Mouse (Mus musculus): ENCODE results near the gene Cracr2b. TPM values are rescaled to one million over a fixed set of nuclear protein-coding genes. Genes with fewer than 3 reads are reported as not detected.
A peak's percentile ranks its signal among the peaks of the same experiment; 100 is the strongest.

Cracr2b gene
- total RNA-seq, 2 experiments from 2014 or later = 8.6 to 9.9 TPM

GRCm38 (mm10) chr7:141469901-141470636, 9.2 kb downstream of the Cracr2b start:
- DNase-seq = no peak

- DNase-seq = peak; percentile 5
Observed at GRCm38 (mm10) chr7:141470637-141470944, 9.7 kb downstream of the Cracr2b start.

- peak; percentile 2 for DNase-seq
Observed at GRCm38 (mm10) chr7:141471236-141471635, 10.3 kb downstream of the Cracr2b start.

- no peak for DNase-seq
Observed at GRCm38 (mm10) chr7:141472226-141472625, 11.3 kb downstream of the Cracr2b start.

GRCm38 (mm10) chr7:141472763-141473162, 11.9 kb downstream of the Cracr2b start:
- no peak for DNase-seq

GRCm38 (mm10) chr7:141474160-141474559, 13.3 kb downstream of the Cracr2b start:
- DNase-seq = no peak

GRCm38 (mm10) chr7:141475011-141475804, 14.3 kb downstream of the Cracr2b start, which contains the start of the genes Polr2l and Tspan4:
TSS of gene Polr2l (minus strand) at chr7:141475132.
TSS of gene Tspan4 (plus strand) at chr7:141475240.
- peak; percentile 82 for DNase-seq

GRCm38 (mm10) chr7:141475805-141476158, 14.9 kb downstream of the Cracr2b start:
- DNase-seq = no peak

GRCm38 (mm10) chr7:141476226-141476980, 15.5 kb downstream of the Cracr2b start:
- peak; percentile 73 for DNase-seq

- DNase-seq = no peak
Observed at GRCm38 (mm10) chr7:141476981-141477370, 16.1 kb downstream of the Cracr2b start.

GRCm38 (mm10) chr7:141477578-141478269, 16.8 kb downstream of the Cracr2b start:
- DNase-seq = no peak

GRCm38 (mm10) chr7:141478270-141478748, 17.4 kb downstream of the Cracr2b start:
- DNase-seq = no peak

- peak; percentile 55 for DNase-seq
Observed at GRCm38 (mm10) chr7:141480842-141481497, 20.1 kb downstream of the Cracr2b start.

GRCm38 (mm10) chr7:141481498-141482401, 20.9 kb downstream of the Cracr2b start:
- no peak for DNase-seq

- no peak for DNase-seq
Observed at GRCm38 (mm10) chr7:141482531-141483024, 21.7 kb downstream of the Cracr2b start.

GRCm38 (mm10) chr7:141483114-141483653, 22.3 kb downstream of the Cracr2b start:
- no peak for DNase-seq

- DNase-seq = no peak
Observed at GRCm38 (mm10) chr7:141484186-141485120, 23.6 kb downstream of the Cracr2b start.

- no peak for DNase-seq
Observed at GRCm38 (mm10) chr7:141485186-141485585, 24.3 kb downstream of the Cracr2b start.

GRCm38 (mm10) chr7:141485606-141486005, 24.7 kb downstream of the Cracr2b start:
- no peak for DNase-seq

Data from gastrocnemius, postnatal 10 days (tissue).